Mouse (Mus musculus) liver, embryonic 11.5 days (tissue): ENCODE measurements around the gene Tmem182. TPM values are rescaled to one million over a fixed set of nuclear protein-coding genes. Genes with fewer than 3 reads are reported as not detected.

Experiments used
- ATAC-seq: fragments of 200-750 bp; cut with Nextera tagmentation; replicated peaks from 2 replicates; pipeline ENCODE4 v1.8.0; 2017; ENCODE audit warnings: moderate number of reproducible peaks, mild to moderate bottlenecking, moderate TSS enrichment, moderate library complexity; ENCODE audit not compliant: low FRiP score
- DNase-seq: peaks from one replicate; pipeline ENCODE4 v3.0.0-alpha.2; 2017; ENCODE audit warnings: low spot score
- H3K27ac ChIP-seq: fragments of 300-500 bp; sonication (generic); 2 replicates; pipeline ENCODE4 v1.5.1; 2014; ENCODE audit warnings: mild to moderate bottlenecking, low read depth, low read length, control low read depth
- H3K27me3 ChIP-seq: fragments of 300-500 bp; sonication (generic); replicated peaks from 2 replicates; pipeline ENCODE4 v1.6.1; 2014; ENCODE audit warnings: low read length, mixed read lengths; ENCODE audit not compliant: control insufficient read depth, insufficient read depth
- H3K36me3 ChIP-seq: fragments of 300-500 bp; sonication (generic); 2 replicates; pipeline ENCODE4 v1.6.1; 2014; ENCODE audit warnings: mild to moderate bottlenecking, low read length, moderate library complexity, mixed read lengths; ENCODE audit not compliant: control insufficient read depth, insufficient read depth
- H3K4me1 ChIP-seq: fragments of 300-500 bp; sonication (generic); replicated peaks from 2 replicates; pipeline ENCODE4 v1.6.1; 2014; ENCODE audit warnings: low read length, mixed read lengths; ENCODE audit not compliant: control insufficient read depth, insufficient read depth
- H3K4me2 ChIP-seq: fragments of 300-500 bp; sonication (generic); 2 replicates; pipeline ENCODE4 v1.6.1; 2014; ENCODE audit warnings: mild to moderate bottlenecking, control low read depth, moderate library complexity
- H3K4me3 ChIP-seq: fragments of 300-500 bp; sonication (generic); 2 replicates; pipeline ENCODE4 v1.5.1; 2014; ENCODE audit warnings: low read depth, low read length, control low read depth
- H3K9ac ChIP-seq: fragments of 300-500 bp; sonication (generic); 2 replicates; pipeline ENCODE4 v1.6.1; 2014; ENCODE audit warnings: low read depth, low read length, control low read depth
- H3K9me3 ChIP-seq: fragments of 300-500 bp; sonication (generic); 2 replicates; pipeline ENCODE4 v1.6.1; 2016; ENCODE audit warnings: low read length, inconsistent platforms, mixed read lengths; ENCODE audit not compliant: control insufficient read depth
- WGBS: fragments of 180-500 bp; shearing (Covaris S2); extraction: QIAGEN DNeasy Blood & Tissue Kit; methylation state at CpG from one replicate; pipeline ENCODE4 v1.1.7; 2014; 5-methylcytosine and 5-hydroxymethylcytosine counted together
- polyA plus RNA-seq: library from polyadenylated mRNA; unstranded; fragments of >200 nt; fragmentation: Nextera tagmentation; extraction: Ambion mirVana; gene quantifications from 2 replicates; pipeline ENCODE4 v1.2.1, GENCODE M21; 2014

Tmem182 gene
- polyA plus RNA-seq, 1 experiment from 2014 or later = 0.22 TPM

- Histone ChIP-seq H3K4me1 (no peaks in the 10 kb centered on the region; the same call in 1 of the 2 replicates), H3K4me3 (peak overlapping the region; percentile 23; the same call in 1 of the 2 replicates), H3K4me2 (peak overlapping the region; percentile 54), H3K9me3 (no peaks in the 10 kb centered on the region), H3K36me3 (no peaks in the 10 kb centered on the region), H3K27ac (0 out of 2 replicates have a peak overlapping the region, but pooled peaks have one; percentile 28), H3K27me3 (no peaks in the 10 kb centered on the region), H3K9ac (no peak overlapping the region)
- ATAC-seq = peak; percentile 88
- WGBS = 79% methylated on average over 7 of the region's 7 CpGs
- DNase-seq = no peak
Observed at GRCm38 (mm10) chr1:40771196-40771970, 34.0 kb upstream of the Tmem182 start.

GRCm38 (mm10) chr1:40773234-40773633 lies 32.2 kb upstream of the Tmem182 start:
- no peak overlapping the region for H3K4me3 ChIP-seq
- no peak overlapping the region for H3K27ac ChIP-seq
- 87% methylated on average over 5 of the region's 5 CpGs for WGBS
- no peak overlapping the region for H3K4me2 ChIP-seq
- H3K27me3 ChIP-seq = no peaks in the 10 kb centered on the region
- no peaks in the 10 kb centered on the region for H3K36me3 ChIP-seq
- H3K4me1 ChIP-seq = no peaks in the 10 kb centered on the region; the same call in 1 of the 2 replicates
- ATAC-seq = no peak
- DNase-seq = no peak
- H3K9ac ChIP-seq = no peak overlapping the region
- H3K9me3 ChIP-seq = no peaks in the 10 kb centered on the region

- WGBS = 91% methylated on average over 10 of the region's 10 CpGs
- Histone ChIP-seq H3K9me3 (no peaks in the 10 kb centered on the region), H3K36me3 (no peaks in the 10 kb centered on the region), H3K4me3 (no peak overlapping the region), H3K27ac (no peak overlapping the region), H3K27me3 (no peaks in the 10 kb centered on the region), H3K4me1 (no peaks in the 10 kb centered on the region; the same call in 1 of the 2 replicates), H3K4me2 (no peak overlapping the region), H3K9ac (no peak overlapping the region)
- DNase-seq (no peak), ATAC-seq (no peak)
Observed at GRCm38 (mm10) chr1:40774040-40774439, 31.4 kb upstream of the Tmem182 start.

- WGBS = 73% methylated on average over 2 of the region's 2 CpGs
- H3K36me3 ChIP-seq = peaks cover 5% of the 10 kb centered on the region; the same call in 1 of the 2 replicates
- no peak overlapping the region for H3K9ac ChIP-seq
- H3K4me1 ChIP-seq = no peaks in the 10 kb centered on the region
- DNase-seq = no peak
- H3K4me2 ChIP-seq = no peak overlapping the region
- H3K27me3 ChIP-seq = no peaks in the 10 kb centered on the region
- H3K27ac ChIP-seq = no peak overlapping the region
- H3K9me3 ChIP-seq = no peaks in the 10 kb centered on the region
- no peak for ATAC-seq
- H3K4me3 ChIP-seq = no peak overlapping the region
Observed at GRCm38 (mm10) chr1:40776102-40776501, 29.3 kb upstream of the Tmem182 start.

- no peak for ATAC-seq
Observed at GRCm38 (mm10) chr1:40776763-40777162, 28.6 kb upstream of the Tmem182 start.

DNA sequence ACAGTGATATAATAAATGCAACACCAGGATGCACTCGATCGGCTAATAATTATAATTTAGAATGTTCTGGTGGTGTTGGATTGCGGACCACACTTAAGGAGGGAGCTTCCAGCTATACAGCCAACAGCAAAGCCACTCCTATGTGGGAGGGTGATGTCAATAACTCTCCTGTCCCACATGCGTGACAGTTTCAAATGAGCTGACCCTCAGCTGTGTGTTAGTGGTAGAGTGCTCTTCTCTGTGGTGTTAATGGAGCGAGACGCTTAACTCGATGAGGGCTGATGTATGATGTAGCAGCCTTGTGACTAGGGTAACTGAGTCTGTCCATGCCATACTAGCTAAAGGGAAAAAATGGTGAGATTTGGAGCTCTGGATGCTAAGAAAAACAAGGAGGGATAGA lies 22.0 kb upstream of the Tmem182 start:
- H3K4me2 ChIP-seq = no peak overlapping the region
- DNase-seq (no peak), ATAC-seq (no peak)
- H3K9ac ChIP-seq = no peak overlapping the region
- 91% methylated on average over 7 of the region's 7 CpGs for WGBS
- peaks cover 5% of the 10 kb centered on the region; the same call in 1 of the 2 replicates for H3K36me3 ChIP-seq
- H3K4me1 ChIP-seq = no peaks in the 10 kb centered on the region
- H3K27ac ChIP-seq = no peak overlapping the region
- H3K4me3 ChIP-seq = no peak overlapping the region
- H3K27me3 ChIP-seq = no peaks in the 10 kb centered on the region
- H3K9me3 ChIP-seq = no peaks in the 10 kb centered on the region

More at GRCm38 (mm10) chr1:40776763-40777162, 28.6 kb upstream of the Tmem182 start:
- Histone ChIP-seq H3K36me3 (peaks cover 5% of the 10 kb centered on the region; the same call in 1 of the 2 replicates), H3K27me3 (no peaks in the 10 kb centered on the region), H3K4me3 (no peak overlapping the region), H3K9ac (no peak overlapping the region), H3K4me2 (no peak overlapping the region), H3K4me1 (no peaks in the 10 kb centered on the region), H3K27ac (no peak overlapping the region), H3K9me3 (no peaks in the 10 kb centered on the region)
- peak; percentile 7 for DNase-seq
- WGBS = 86% methylated on average over 3 of the region's 3 CpGs

GRCm38 (mm10) chr1:40784306-40784705 lies 21.1 kb upstream of the Tmem182 start:
- Histone ChIP-seq H3K9me3 (no peaks in the 10 kb centered on the region), H3K4me3 (no peak overlapping the region), H3K9ac (no peak overlapping the region), H3K36me3 (peaks cover 3% of the 10 kb centered on the region; the same call in 1 of the 2 replicates), H3K4me1 (no peaks in the 10 kb centered on the region), H3K27ac (no peak overlapping the region), H3K4me2 (no peak overlapping the region), H3K27me3 (no peaks in the 10 kb centered on the region)
- 84% methylated on average over 9 of the region's 9 CpGs for WGBS
- DNase-seq (no peak), ATAC-seq (no peak)

- DNase-seq (no peak), ATAC-seq (no peak)
- WGBS = 81% methylated on average over 11 of the region's 11 CpGs
- H3K9ac ChIP-seq = no peak overlapping the region
- H3K4me2 ChIP-seq = no peak overlapping the region
- H3K27ac ChIP-seq = no peak overlapping the region
- H3K36me3 ChIP-seq = no peaks in the 10 kb centered on the region
- no peak overlapping the region for H3K4me3 ChIP-seq
- peaks cover 2% of the 10 kb centered on the region for H3K4me1 ChIP-seq
- no peaks in the 10 kb centered on the region for H3K9me3 ChIP-seq
- H3K27me3 ChIP-seq = no peaks in the 10 kb centered on the region
Observed at GRCm38 (mm10) chr1:40785876-40786445, 19.4 kb upstream of the Tmem182 start.
